Mouse (Mus musculus) myocyte (in vitro differentiated cells): ENCODE results near the gene Rhox2a.
"Not testable (repeated sequence)": the region's sequence is repeated elsewhere in the genome, so short reads cannot be mapped to it uniquely, and the experiment has no call there.

ENCODE experiments used
- MYOG ChIP-seq, 3 experiments: IDR thresholded peaks; one replicate each; pipeline ENCODE4 v1.6.1; 2011; ENCODE audit warnings: control low read depth in 2 of 3, low read depth in 2 of 3, mild to moderate bottlenecking in 2 of 3; ENCODE audit not compliant: insufficient read length in 2 of 3, control insufficient read depth in 1 of 3, insufficient read depth in 1 of 3
- POLR2AphosphoS2 ChIP-seq: IDR thresholded peaks from one replicate; pipeline ENCODE4 v1.6.1; 2011; ENCODE audit warnings: low read depth, control low read depth; ENCODE audit not compliant: insufficient read length
- TCF12 ChIP-seq: IDR thresholded peaks from one replicate; pipeline ENCODE4 v1.6.1; 2011; ENCODE audit warnings: mild to moderate bottlenecking, control low read depth; ENCODE audit not compliant: poor library complexity, insufficient read depth, severe bottlenecking

GRCm38 (mm10) chrX:37249619-37250018 lies 4.8 kb downstream of the Rhox2a start, which contains the start of gene Rhox3a:
- not testable (repeated sequence) for TF ChIP-seq TCF12; MYOG (IDR thresholded peaks at IDR 0.05; ENCODE audit: control insufficient read depth in 1 of 3, insufficient read depth in 1 of 3, insufficient read length in 2 of 3, low read depth in 2 of 3); POLR2AphosphoS2
